Mouse (Mus musculus) spleen, adult 2 months (tissue): Measurements from ENCODE around the gene Ttll11. TPM values are rescaled to one million over a fixed set of nuclear protein-coding genes. Genes with fewer than 3 reads are reported as not detected.

Experiments used
- DNase-seq, 2 experiments: peaks; one replicate each; pipeline versions ENCODE4 v3.0.0 to v3.0.0-alpha.2; 2012 to 2021; ENCODE audit warnings: low spot score in 2 of 2, low read depth in 1 of 2
- H3K27ac ChIP-seq: fragments of 200-500 bp; 2 replicates; pipeline ENCODE4 v1.5.1; 2012; ENCODE audit warnings: low read length, inconsistent platforms; ENCODE audit not compliant: insufficient read depth
- H3K27me3 ChIP-seq: fragments of 200-500 bp; 2 replicates; pipeline ENCODE4 v1.6.1; 2012; ENCODE audit warnings: mild to moderate bottlenecking, moderate library complexity, low read length, inconsistent platforms; ENCODE audit not compliant: control insufficient read depth, insufficient read depth
- H3K36me3 ChIP-seq: fragments of 200-500 bp; 2 replicates; pipeline ENCODE4 v1.6.1; 2012; ENCODE audit warnings: mild to moderate bottlenecking, low read length, inconsistent platforms; ENCODE audit not compliant: control insufficient read depth, insufficient read depth
- H3K4me1 ChIP-seq: fragments of 200-500 bp; 2 replicates; pipeline ENCODE4 v1.6.1; 2011; ENCODE audit warnings: inconsistent platforms; ENCODE audit not compliant: control insufficient read depth, insufficient read depth, insufficient read length
- H3K4me3 ChIP-seq: fragments of 200-500 bp; 2 replicates; pipeline ENCODE4 v1.5.1; 2011; ENCODE audit warnings: mild to moderate bottlenecking, inconsistent platforms; ENCODE audit not compliant: insufficient read depth, insufficient read length; ENCODE audit errors: extremely low read depth
- CTCF ChIP-seq: fragments of 200-500 bp; IDR thresholded peaks from 2 replicates; pipeline ENCODE4 v1.5.1; 2011; ENCODE audit warnings: mild to moderate bottlenecking, inconsistent platforms; ENCODE audit not compliant: insufficient read depth, insufficient read length, insufficient replicate concordance; ENCODE audit errors: extremely low read depth
- POLR2A ChIP-seq: fragments of 200-500 bp; IDR thresholded peaks from 2 replicates; pipeline ENCODE4 v1.6.1; 2011; ENCODE audit warnings: low read depth, low read length, inconsistent platforms
- WGBS: fragments of 180-500 bp; shearing (Covaris S2); methylation state at CpG from one replicate; pipeline ENCODE4 v1.1.7; 2018; 5-methylcytosine and 5-hydroxymethylcytosine counted together
- polyA plus RNA-seq: library from polyadenylated mRNA; depleted of rRNA; stranded (reverse); fragments of >200 nt; gene quantifications from 2 replicates; pipeline ENCODE4 v1.2.3, GENCODE M21; 2012

The Ttll11 gene
- polyA plus RNA-seq, 1 experiment = 1.3 TPM

- H3K4me1 ChIP-seq = peaks cover 12% of the 10 kb centered on the region; the same call in 1 of the 2 replicates
- 0 out of 2 replicates have a peak, but pooled peaks cover 2% of the 10 kb centered on the region for H3K36me3 ChIP-seq
- 14% methylated on average over 1 of the region's 1 CpGs for WGBS
- no peak for TF ChIP-seq POLR2A
- no peak for TF ChIP-seq CTCF
- H3K27ac ChIP-seq = no peak overlapping the region
- DNase-seq = no peak
- no peaks in the 10 kb centered on the region for H3K27me3 ChIP-seq
- no peak overlapping the region for H3K4me3 ChIP-seq
Observed at GRCm38 (mm10) chr2:35716175-35716574, 263.5 kb downstream of the Ttll11 start.

GRCm38 (mm10) chr2:35715485-35715884 lies 264.2 kb downstream of the Ttll11 start:
- no peak overlapping the region for H3K27ac ChIP-seq
- no peaks in the 10 kb centered on the region for H3K27me3 ChIP-seq
- peaks cover 12% of the 10 kb centered on the region; the same call in 1 of the 2 replicates for H3K4me1 ChIP-seq
- no peak for DNase-seq
- 71% methylated on average over 3 of the region's 3 CpGs for WGBS
- no peak overlapping the region for H3K4me3 ChIP-seq
- H3K36me3 ChIP-seq = 0 out of 2 replicates have a peak, but pooled peaks cover 1% of the 10 kb centered on the region
- TF ChIP-seq POLR2A = no peak
- no peak for TF ChIP-seq CTCF

- no peak overlapping the region for H3K4me3 ChIP-seq
- WGBS = 81% methylated on average over 8 of the region's 8 CpGs
- DNase-seq = no peak
- peaks cover 12% of the 10 kb centered on the region; the same call in 1 of the 2 replicates for H3K4me1 ChIP-seq
- no peaks in the 10 kb centered on the region for H3K27me3 ChIP-seq
- H3K27ac ChIP-seq = no peak overlapping the region
- no peaks in the 10 kb centered on the region for H3K36me3 ChIP-seq
- TF ChIP-seq POLR2A (no peak), CTCF (no peak)
Observed at GRCm38 (mm10) chr2:35714742-35715167, 265.0 kb downstream of the Ttll11 start.

GRCm38 (mm10) chr2:35713460-35713859 lies 266.3 kb downstream of the Ttll11 start:
- no peaks in the 10 kb centered on the region for H3K27me3 ChIP-seq
- H3K36me3 ChIP-seq = no peaks in the 10 kb centered on the region
- TF ChIP-seq POLR2A = no peak
- TF ChIP-seq CTCF = no peak
- no peak for DNase-seq
- peaks cover 14% of the 10 kb centered on the region; the same call in 1 of the 2 replicates for H3K4me1 ChIP-seq
- WGBS = 93% methylated on average over 7 of the region's 7 CpGs
- no peak overlapping the region for H3K4me3 ChIP-seq
- H3K27ac ChIP-seq = no peak overlapping the region

GRCm38 (mm10) chr2:35712611-35713010 lies 267.1 kb downstream of the Ttll11 start:
- H3K27ac ChIP-seq = no peak overlapping the region
- no peaks in the 10 kb centered on the region for H3K36me3 ChIP-seq
- H3K4me1 ChIP-seq = peaks cover 5% of the 10 kb centered on the region; the same call in 1 of the 2 replicates
- no peak for DNase-seq
- no peak for TF ChIP-seq POLR2A
- no peak for TF ChIP-seq CTCF
- no peak overlapping the region for H3K4me3 ChIP-seq
- H3K27me3 ChIP-seq = no peaks in the 10 kb centered on the region
- WGBS = 90% methylated on average over 5 of the region's 5 CpGs

- no peak for TF ChIP-seq POLR2A
- no peak for TF ChIP-seq CTCF
- Histone ChIP-seq H3K36me3 (no peaks in the 10 kb centered on the region), H3K27me3 (no peaks in the 10 kb centered on the region), H3K27ac (no peak overlapping the region), H3K4me3 (no peak overlapping the region), H3K4me1 (no peaks in the 10 kb centered on the region)
- WGBS = 94% methylated on average over 3 of the region's 3 CpGs
- no peak for DNase-seq
Observed at GRCm38 (mm10) chr2:35703241-35703640, 276.5 kb downstream of the Ttll11 start.

- no peak for TF ChIP-seq CTCF
- TF ChIP-seq POLR2A = no peak
- no peak for DNase-seq
- 93% methylated on average over 6 of the region's 6 CpGs for WGBS
- no peak overlapping the region for H3K27ac ChIP-seq
- no peaks in the 10 kb centered on the region for H3K4me1 ChIP-seq
- H3K4me3 ChIP-seq = no peak overlapping the region
- no peaks in the 10 kb centered on the region for H3K27me3 ChIP-seq
- no peaks in the 10 kb centered on the region for H3K36me3 ChIP-seq
Observed at GRCm38 (mm10) chr2:35702608-35703007, 277.1 kb downstream of the Ttll11 start.
